In genomic region chr1:59377312-59377711, GRCm38 (mm10) we compare ENCODE assay signal across 24 mouse cellular contexts.
DNase-seq lines count a peak whose midpoint lies in the region; ATAC-seq and TF ChIP-seq lines count a peak whose summit lies in the region.
"Had no signal": no experiment of that assay in that cellular context is flagged by ENCODE, and none has a peak within 500 bp of the region (broad histone marks: within the 10 kb centered on the region; RNA-seq: fewer than 3 reads in every experiment).

No protein-coding gene starts in this region.

- 80% methylated on average over 9 of the region's 9 CpGs for WGBS in forebrain, postnatal 0 days
- WGBS in heart, embryonic 12.5 days: 62% methylated on average over 9 of the region's 9 CpGs

- no peak overlapping the region for H3ac ChIP-seq in myocyte (ENCODE audit: control insufficient read depth, insufficient read length)

- H3K79me2 ChIP-seq in myocyte (ENCODE audit: control insufficient read depth, insufficient read depth): no peaks in the 10 kb centered on the region

- no peak for TF ChIP-seq POLR2A in myocyte (IDR thresholded peaks at IDR 0.05; ENCODE audit: insufficient read length, low read depth)

- no peak for ATAC-seq in forebrain, postnatal 0 days
- ATAC-seq in heart, embryonic 12.5 days (ENCODE audit: insufficient number of reproducible peaks, low FRiP score): no peak
- ATAC-seq: intestine, embryonic 15.5 days had no signal

- no peak overlapping the region for H3K4me3 ChIP-seq in myocyte
- H3K4me3 ChIP-seq in forebrain, postnatal 0 days (ENCODE audit: low read depth, low read length): no peak overlapping the region
- H3K4me3 ChIP-seq in heart, embryonic 12.5 days: no peak overlapping the region
- H3K4me3 ChIP-seq: heart, embryonic 13.5 days; hindbrain, embryonic 15.5 days; intestine, embryonic 15.5 days; left cerebral cortex, adult 2 months; neural tube, embryonic 12.5 days had no signal

- peak overlapping the region; percentile 24 for H3K4me2 ChIP-seq in myocyte (ENCODE audit: low read depth)
- no peak overlapping the region for H3K4me2 ChIP-seq in forebrain, postnatal 0 days (ENCODE audit: low read depth)
- H3K4me2 ChIP-seq in heart, embryonic 12.5 days: no peak overlapping the region
- H3K4me2 ChIP-seq: heart, embryonic 13.5 days; hindbrain, embryonic 15.5 days; intestine, embryonic 15.5 days; liver, embryonic 11.5 days; neural tube, embryonic 12.5 days had no signal

- peak; percentile 28 for DNase-seq in left cerebral cortex, postnatal 4 days
- DNase-seq in left cerebral cortex, postnatal 25 days (ENCODE audit: low spot score in 2 of 2): no peak
- peak; percentile 66 for DNase-seq in MEL-GATA-1-ER (ENCODE audit: extremely low read depth, low read depth)
- peak; percentile 71 for DNase-seq in cerebellum, adult 9-11 months
- DNase-seq in gastrocnemius, postnatal 4 days (ENCODE audit: low spot score in 2 of 2): no peak
- no peak for DNase-seq in forebrain, postnatal 0 days
- DNase-seq: heart, adult 11 months; heart, postnatal 4 days; kidney, adult 9 months; kidney, postnatal 25 days; layer of hippocampus, adult 9-11 months; lung, adult 18-20 months; lung, postnatal 14 days; right cerebral cortex, adult 18-20 months; thymus, postnatal 25 days had no signal

- H3K9me3 ChIP-seq in forebrain, postnatal 0 days (ENCODE audit: low read length): no peaks in the 10 kb centered on the region
- peaks cover 6% of the 10 kb centered on the region; the same call in 1 of the 2 replicates for H3K9me3 ChIP-seq in heart, embryonic 12.5 days (replicated peaks)
- H3K9me3 ChIP-seq: hindbrain, embryonic 15.5 days; intestine, embryonic 15.5 days had no signal

- no peaks in the 10 kb centered on the region for H3K27me3 ChIP-seq in myocyte (ENCODE audit: control insufficient read depth, insufficient read depth, insufficient read length)
- H3K27me3 ChIP-seq in forebrain, postnatal 0 days (ENCODE audit: insufficient read depth, low read length): no peaks in the 10 kb centered on the region
- peaks cover 77% of the 10 kb centered on the region for H3K27me3 ChIP-seq in heart, embryonic 12.5 days (replicated peaks)
- H3K27me3 ChIP-seq: CH12.LX; hindbrain, embryonic 15.5 days; intestine, embryonic 15.5 days; neural tube, embryonic 12.5 days had no signal

- H3K27ac ChIP-seq in forebrain, postnatal 0 days (ENCODE audit: low read depth, low read length): no peak overlapping the region
- no peak overlapping the region for H3K27ac ChIP-seq in heart, embryonic 12.5 days (ENCODE audit: poor library complexity, severe bottlenecking)
- H3K27ac ChIP-seq: heart, embryonic 13.5 days; hindbrain, embryonic 15.5 days; intestine, embryonic 15.5 days; left cerebral cortex, adult 2 months; neural tube, embryonic 12.5 days had no signal

- intact Hi-C loops in left cerebral cortex, postnatal 4 days (cut with DNase I): no loop called here
- intact Hi-C loops in left cerebral cortex, postnatal 25 days (cut with DNase I): no loop called here

- no peaks in the 10 kb centered on the region for H3K36me3 ChIP-seq in myocyte (ENCODE audit: control insufficient read depth, insufficient read depth)
- no peaks in the 10 kb centered on the region for H3K36me3 ChIP-seq in forebrain, postnatal 0 days (ENCODE audit: insufficient read depth)
- H3K36me3 ChIP-seq in heart, embryonic 12.5 days: no peaks in the 10 kb centered on the region
- H3K36me3 ChIP-seq: heart, embryonic 13.5 days; hindbrain, embryonic 15.5 days; intestine, embryonic 15.5 days; neural tube, embryonic 12.5 days had no signal

- H3K9ac ChIP-seq in forebrain, postnatal 0 days: no peak overlapping the region
- no peak overlapping the region for H3K9ac ChIP-seq in heart, embryonic 12.5 days
- H3K9ac ChIP-seq: heart, embryonic 13.5 days; hindbrain, embryonic 15.5 days; intestine, embryonic 15.5 days; neural tube, embryonic 12.5 days had no signal

- no peaks in the 10 kb centered on the region for H3K4me1 ChIP-seq in forebrain, postnatal 0 days (ENCODE audit: insufficient read depth)
- H3K4me1 ChIP-seq in heart, embryonic 12.5 days (replicated peaks): peaks cover 9% of the 10 kb centered on the region
- H3K4me1 ChIP-seq: intestine, embryonic 15.5 days had no signal

- TF ChIP-seq CTCF in forebrain, postnatal 0 days (IDR thresholded peaks at IDR 0.05; ENCODE audit: low read depth): no peak

TF ChIP-seq in myocyte, 11 proteins besides CTCF, POLR2A, EP300 and RAD21:
- peak in 2 of 3 experiments; percentile 34 to 83 for TF ChIP-seq MYOD1 (IDR thresholded peaks at IDR 0.05; ENCODE audit: control insufficient read depth in 1 of 3, insufficient read length in 2 of 3, low read depth in 2 of 3)
- no peak for TF ChIP-seq USF1 (IDR thresholded peaks at IDR 0.05; ENCODE audit: low read depth)
- TF ChIP-seq MYOG (IDR thresholded peaks at IDR 0.05; ENCODE audit: control insufficient read depth in 1 of 3, insufficient read depth in 1 of 3, insufficient read length in 2 of 3, low read depth in 2 of 3): peak in 2 of 3 experiments; percentile 6 to 76
- TF ChIP-seq POLR2AphosphoS2 (IDR thresholded peaks at IDR 0.05; ENCODE audit: insufficient read length, low read depth): no peak

Comparison
In these comparisons a context has a peak if more than half of its experiments do, and no peak if none do; other contexts are left out.
1. DNase-seq: peak in left cerebral cortex, postnatal 4 days (single experiment), MEL-GATA-1-ER (single experiment) and cerebellum, adult 9-11 months (single experiment); none in left cerebral cortex, postnatal 25 days (0 of 2), gastrocnemius, postnatal 4 days (0 of 2) and forebrain, postnatal 0 days (single experiment).